Mouse (Mus musculus) stomach, embryonic 16.5 days (tissue): ENCODE measurements at regions not wholly inside any gene's neighbourhood (a gene's known extent, or its start where the extent isn't known, plus 50 kb on each side); places are given as distances from the start of the nearest gene placed in this dataset.

ENCODE experiments used
- ATAC-seq: fragments of 200-750 bp; cut with Nextera tagmentation; 2 replicates; pipeline ENCODE4 v1.8.0; 2017; ENCODE audit warnings: moderate number of reproducible peaks, moderate TSS enrichment; ENCODE audit not compliant: insufficient read depth, low FRiP score
- H3K27ac ChIP-seq: fragments of 300-500 bp; sonication (generic); 2 replicates; pipeline ENCODE4 v1.5.1; 2014; ENCODE audit warnings: low read length
- H3K27me3 ChIP-seq: fragments of 300-500 bp; sonication (generic); 2 replicates; pipeline ENCODE4 v1.6.1; 2014; ENCODE audit warnings: low read length, control low read depth, mixed read lengths; ENCODE audit not compliant: control insufficient read depth, insufficient read depth
- H3K36me3 ChIP-seq: fragments of 300-500 bp; sonication (generic); 2 replicates; pipeline ENCODE4 v1.6.1; 2014; ENCODE audit warnings: low read length; ENCODE audit not compliant: control insufficient read depth, insufficient read depth
- H3K4me1 ChIP-seq: fragments of 300-500 bp; sonication (generic); 2 replicates; pipeline ENCODE4 v1.6.1; 2014; ENCODE audit warnings: low read length, control low read depth, mixed read lengths; ENCODE audit not compliant: control insufficient read depth, insufficient read depth
- H3K4me2 ChIP-seq: fragments of 300-500 bp; sonication (generic); 2 replicates; pipeline ENCODE4 v1.6.1; 2014; ENCODE audit warnings: low read depth, low read length, mixed read lengths
- H3K4me3 ChIP-seq: fragments of 300-500 bp; sonication (generic); replicated peaks from 2 replicates; pipeline ENCODE4 v1.5.1; 2014; ENCODE audit warnings: mild to moderate bottlenecking, low read length
- H3K9ac ChIP-seq: fragments of 300-500 bp; sonication (generic); 2 replicates; pipeline ENCODE4 v1.6.1; 2014; ENCODE audit warnings: low read length
- H3K9me3 ChIP-seq: fragments of 300-500 bp; sonication (generic); replicated peaks from 2 replicates; pipeline ENCODE4 v1.6.1; 2016; ENCODE audit warnings: low read length, control low read depth; ENCODE audit not compliant: control insufficient read depth
- WGBS: fragments of 180-500 bp; shearing (Covaris S2); extraction: QIAGEN DNeasy Blood & Tissue Kit; methylation state at CpG from one replicate; pipeline ENCODE4 v1.1.7; 2014; 5-methylcytosine and 5-hydroxymethylcytosine counted together

GRCm38 (mm10) chr5:111665406-111665805, 68.3 kb upstream of the Gm26897 start:
- no peak overlapping the region for H3K27ac ChIP-seq

GRCm38 (mm10) chr5:111666007-111666406, 67.7 kb upstream of the Gm26897 start:
- H3K4me3 ChIP-seq, result no peak overlapping the region
- ATAC-seq, result no peak
- no peaks in the 10 kb centered on the region for H3K27me3 ChIP-seq
- H3K27ac ChIP-seq, result no peak overlapping the region
- no peak overlapping the region for H3K4me2 ChIP-seq
- no peaks in the 10 kb centered on the region for H3K36me3 ChIP-seq
- H3K9me3 ChIP-seq, result peaks cover 11% of the 10 kb centered on the region; the same call in 1 of the 2 replicates
- peaks cover 2% of the 10 kb centered on the region for H3K4me1 ChIP-seq
- 57% methylated on average over 8 of the region's 8 CpGs for WGBS
- no peak overlapping the region for H3K9ac ChIP-seq

More at GRCm38 (mm10) chr5:111665406-111665805, 68.3 kb upstream of the Gm26897 start:
- WGBS, result 62% methylated on average over 19 of the region's 19 CpGs
- H3K9ac ChIP-seq, result no peak overlapping the region
- no peak overlapping the region for H3K4me3 ChIP-seq
- peaks cover 11% of the 10 kb centered on the region; the same call in 1 of the 2 replicates for H3K9me3 ChIP-seq
- H3K4me1 ChIP-seq, result no peaks in the 10 kb centered on the region
- no peaks in the 10 kb centered on the region for H3K36me3 ChIP-seq
- ATAC-seq, result no peak
- H3K4me2 ChIP-seq, result no peak overlapping the region
- no peaks in the 10 kb centered on the region for H3K27me3 ChIP-seq

GRCm38 (mm10) chr5:111667901-111668300, 65.8 kb upstream of the Gm26897 start:
- Histone ChIP-seq H3K4me2 (no peak overlapping the region), H3K4me1 (peaks cover 12% of the 10 kb centered on the region), H3K9me3 (peaks cover 11% of the 10 kb centered on the region; the same call in 1 of the 2 replicates), H3K36me3 (no peaks in the 10 kb centered on the region), H3K9ac (no peak overlapping the region), H3K4me3 (no peak overlapping the region), H3K27me3 (no peaks in the 10 kb centered on the region), H3K27ac (no peak overlapping the region)
- ATAC-seq, result no peak
- 73% methylated on average over 3 of the region's 3 CpGs for WGBS

GRCm38 (mm10) chr5:111669139-111669538, 64.6 kb upstream of the Gm26897 start:
- H3K27me3 ChIP-seq, result no peaks in the 10 kb centered on the region
- no peaks in the 10 kb centered on the region for H3K36me3 ChIP-seq
- ATAC-seq, result no peak
- no peak overlapping the region for H3K9ac ChIP-seq
- no peak overlapping the region for H3K4me2 ChIP-seq
- H3K4me3 ChIP-seq, result no peak overlapping the region
- H3K27ac ChIP-seq, result no peak overlapping the region
- peaks cover 12% of the 10 kb centered on the region for H3K4me1 ChIP-seq
- H3K9me3 ChIP-seq, result peaks cover 11% of the 10 kb centered on the region; the same call in 1 of the 2 replicates

- ATAC-seq, result no peak
- WGBS, result 37% methylated on average over 6 of the region's 6 CpGs
These were observed 62.0 kb upstream of the Gm26897 start for GRCm38 (mm10) chr5:111671762-111672161.

GRCm38 (mm10) chr5:111674976-111675672, 58.6 kb upstream of the Gm26897 start:
- no peak; the same call in 1 of the 2 replicates for ATAC-seq
- Histone ChIP-seq H3K36me3 (no peaks in the 10 kb centered on the region), H3K9ac (peak overlapping the region; percentile 44), H3K4me2 (no peak overlapping the region), H3K27me3 (no peaks in the 10 kb centered on the region), H3K4me3 (no peak overlapping the region), H3K27ac (peak overlapping the region; percentile 86), H3K9me3 (no peaks in the 10 kb centered on the region), H3K4me1 (peaks cover 30% of the 10 kb centered on the region)
- whole genome bisulfite sequencing, result 53% methylated on average over 6 of the region's 6 CpGs

More at GRCm38 (mm10) chr5:111671762-111672161, 62.0 kb upstream of the Gm26897 start:
- no peak overlapping the region for H3K9ac ChIP-seq
- H3K27me3 ChIP-seq, result no peaks in the 10 kb centered on the region
- no peak overlapping the region for H3K4me2 ChIP-seq
- H3K4me3 ChIP-seq, result no peak overlapping the region
- H3K36me3 ChIP-seq, result no peaks in the 10 kb centered on the region
- peaks cover 30% of the 10 kb centered on the region for H3K4me1 ChIP-seq
- H3K9me3 ChIP-seq, result peaks cover 11% of the 10 kb centered on the region; the same call in 1 of the 2 replicates
- H3K27ac ChIP-seq, result peak overlapping the region; percentile 65; the same call in 1 of the 2 replicates

- H3K4me2 ChIP-seq, result no peak overlapping the region
- H3K9me3 ChIP-seq, result no peaks in the 10 kb centered on the region
- H3K4me1 ChIP-seq, result peaks cover 30% of the 10 kb centered on the region
- WGBS, result 7% methylated on average over 8 of the region's 8 CpGs
- H3K4me3 ChIP-seq, result no peak overlapping the region
- H3K9ac ChIP-seq, result peak overlapping the region; percentile 44
- no peaks in the 10 kb centered on the region for H3K27me3 ChIP-seq
- H3K27ac ChIP-seq, result peak overlapping the region; percentile 86
- H3K36me3 ChIP-seq, result no peaks in the 10 kb centered on the region
- peak; percentile 87 for ATAC-seq
These were observed 58.0 kb upstream of the Gm26897 start for GRCm38 (mm10) chr5:111675673-111676261.

GRCm38 (mm10) chr5:111677847-111678311, 55.8 kb upstream of the Gm26897 start:
- peaks cover 18% of the 10 kb centered on the region for H3K4me1 ChIP-seq
- WGBS, result 59% methylated on average over 6 of the region's 6 CpGs
- H3K36me3 ChIP-seq, result no peaks in the 10 kb centered on the region
- no peaks in the 10 kb centered on the region for H3K27me3 ChIP-seq
- no peak overlapping the region for H3K9ac ChIP-seq
- no peak overlapping the region for H3K4me3 ChIP-seq
- no peaks in the 10 kb centered on the region for H3K9me3 ChIP-seq
- ATAC-seq, result no peak
- H3K27ac ChIP-seq, result no peak overlapping the region
- H3K4me2 ChIP-seq, result no peak overlapping the region

GRCm38 (mm10) chr5:111678496-111678895, 55.2 kb upstream of the Gm26897 start:
- H3K9ac ChIP-seq, result no peak overlapping the region
- no peaks in the 10 kb centered on the region for H3K9me3 ChIP-seq
- no peak for ATAC-seq
- H3K4me2 ChIP-seq, result no peak overlapping the region
- H3K27me3 ChIP-seq, result no peaks in the 10 kb centered on the region
- H3K4me1 ChIP-seq, result peaks cover 18% of the 10 kb centered on the region
- WGBS, result 29% methylated on average over 1 of the region's 1 CpGs
- H3K27ac ChIP-seq, result no peak overlapping the region
- no peak overlapping the region for H3K4me3 ChIP-seq
- H3K36me3 ChIP-seq, result no peaks in the 10 kb centered on the region
